Mouse (Mus musculus) cerebellum, adult 9-10 months (tissue): ENCODE results near the gene Galnt10.

Experiments
- DNase-seq: peaks from one replicate; pipeline ENCODE4 v3.0.0; 2022

The Galnt10 gene

GRCm38 (mm10) chr11:57732410-57733281, 87.4 kb downstream of the Galnt10 start:
- no peak for DNase-seq

- DNase-seq: no peak
Observed at GRCm38 (mm10) chr11:57747294-57748080, 102.2 kb downstream of the Galnt10 start.

DNA sequence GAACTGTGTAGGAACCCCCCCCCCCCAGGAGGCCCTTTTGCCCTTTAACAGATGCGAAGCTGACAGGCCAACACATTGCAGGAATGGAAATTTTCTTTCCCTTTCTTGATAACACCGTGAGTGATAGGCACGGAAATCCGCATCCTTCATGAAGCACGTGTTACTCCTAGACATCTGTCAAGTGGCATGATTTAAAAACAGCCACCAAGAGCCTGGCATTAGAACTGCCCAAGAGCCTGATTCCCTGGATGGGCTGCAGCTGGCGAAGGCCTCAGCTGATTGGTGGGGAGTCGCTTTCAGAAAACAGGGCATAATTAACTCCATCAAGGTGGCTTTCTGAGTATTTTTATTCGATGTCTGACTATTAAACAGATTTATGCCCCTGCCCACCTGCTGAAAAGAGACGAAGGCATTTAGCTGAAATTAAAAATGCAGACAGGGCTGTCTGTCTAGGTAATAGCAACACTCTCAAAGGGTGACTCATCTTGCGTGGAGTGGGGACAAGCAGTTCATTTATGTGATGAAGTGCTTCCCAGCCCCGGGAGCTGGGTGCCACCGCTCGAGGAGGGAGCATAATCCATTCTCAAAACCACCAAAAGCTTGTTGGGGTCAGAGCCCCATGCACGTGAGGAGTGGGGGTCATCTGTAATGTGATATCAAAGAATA, 108.4 kb downstream of the Galnt10 start:
- DNase-seq: no peak

GRCm38 (mm10) chr11:57758621-57759020, 113.4 kb downstream of the Galnt10 start:
- DNase-seq: no peak

GRCm38 (mm10) chr11:57760509-57761058, 115.3 kb downstream of the Galnt10 start:
- DNase-seq: no peak

DNA sequence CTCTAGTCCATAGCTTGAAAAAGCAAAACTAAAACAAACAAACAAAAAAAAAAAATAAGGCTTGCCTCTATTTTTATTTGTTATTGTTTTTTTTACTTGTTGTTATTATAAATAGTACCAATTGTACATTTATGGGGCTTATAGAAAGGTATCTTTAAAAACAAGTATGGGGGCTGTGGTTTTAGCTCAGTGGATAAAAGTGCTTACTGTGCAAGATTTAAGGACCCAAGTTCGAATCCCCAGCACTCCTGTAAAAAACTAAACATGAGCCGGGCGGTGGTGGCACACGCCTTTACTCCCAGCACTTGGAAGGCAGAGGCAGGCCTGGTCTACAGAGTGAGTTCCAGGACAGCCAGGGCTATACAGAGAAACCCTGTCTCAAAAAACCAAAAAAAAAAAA, 116.1 kb downstream of the Galnt10 start:
- no peak for DNase-seq

- no peak for DNase-seq
Observed at GRCm38 (mm10) chr11:57764124-57764523, 118.9 kb downstream of the Galnt10 start.

DNA sequence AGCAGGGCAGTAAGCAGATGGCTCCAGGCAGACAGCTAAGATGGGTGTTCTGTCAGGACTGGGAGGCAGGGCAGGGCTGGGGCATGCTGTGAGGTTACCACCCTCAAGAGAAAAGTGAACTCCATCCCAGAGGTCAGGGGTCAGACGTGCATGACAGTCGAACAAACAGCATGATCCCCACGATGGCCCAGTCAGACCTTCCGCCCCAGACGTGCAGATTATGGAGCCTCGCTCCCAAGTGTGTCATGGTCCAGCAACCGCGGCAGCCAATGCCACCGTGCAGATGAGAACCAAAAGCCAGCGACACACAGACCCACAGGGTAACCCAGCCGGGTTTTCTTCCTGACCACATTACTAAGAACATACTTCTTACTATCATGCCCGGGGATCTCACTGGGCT, 121.4 kb downstream of the Galnt10 start:
- no peak for DNase-seq

DNA sequence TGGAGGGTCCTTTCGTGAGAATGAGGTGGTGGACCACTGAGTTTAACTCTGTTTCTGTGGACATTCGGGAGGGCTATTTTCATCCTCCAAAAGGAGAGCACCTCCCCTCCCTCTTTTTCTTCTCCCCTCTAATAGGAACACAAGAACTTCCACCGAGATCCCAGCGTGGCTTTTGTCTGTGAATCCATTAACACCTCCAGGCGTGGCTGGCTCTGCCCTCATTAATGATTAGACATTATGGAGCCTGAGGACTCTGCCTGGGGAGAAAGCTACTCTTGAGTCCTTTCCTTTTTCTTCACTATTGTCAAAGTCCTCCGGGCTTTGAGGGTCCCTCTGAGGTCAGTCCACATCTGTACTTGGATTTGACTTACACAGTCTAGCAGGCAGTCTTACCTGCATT, 121.9 kb downstream of the Galnt10 start:
- no peak for DNase-seq

DNA sequence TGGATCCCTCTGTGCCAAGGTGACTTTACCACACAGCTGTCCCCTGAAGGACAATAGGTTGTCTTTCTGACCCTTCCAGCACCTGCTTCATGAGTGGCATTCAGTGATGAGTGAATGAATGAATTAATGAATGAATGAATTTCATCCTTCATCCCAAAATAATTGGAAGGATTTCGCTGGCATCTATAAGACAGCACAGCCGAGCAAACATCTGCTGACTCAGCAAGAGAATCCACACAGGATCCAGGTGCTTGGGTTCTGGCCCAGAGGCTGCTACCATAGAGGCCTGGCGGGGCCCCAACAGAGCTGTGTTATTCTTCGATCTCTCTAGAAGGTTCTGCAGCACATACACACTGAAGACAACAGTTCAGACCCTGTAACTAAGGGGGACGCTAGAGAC, 125.5 kb downstream of the Galnt10 start:
- no peak for DNase-seq

DNA sequence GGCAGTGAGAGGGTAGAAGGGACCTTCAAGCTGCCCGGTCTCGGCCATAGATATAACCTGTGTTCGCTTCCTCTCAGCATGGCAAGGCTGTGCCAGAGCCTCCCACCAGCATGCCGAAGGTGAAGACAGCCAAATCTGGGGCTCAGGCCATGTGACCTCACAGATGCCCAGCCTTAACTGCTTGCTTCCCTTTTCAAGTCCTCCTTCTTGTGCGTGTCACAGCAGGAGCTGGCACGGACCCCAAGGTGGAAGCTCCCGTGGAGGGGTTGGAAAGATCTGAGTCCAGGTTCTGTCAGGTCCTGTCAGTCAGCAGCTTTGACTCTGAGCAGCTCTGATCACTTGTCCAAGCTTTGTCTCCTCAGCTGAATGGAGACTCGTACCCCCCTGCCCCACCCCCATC, 126.4 kb downstream of the Galnt10 start:
- peak; percentile 11 for DNase-seq

DNA sequence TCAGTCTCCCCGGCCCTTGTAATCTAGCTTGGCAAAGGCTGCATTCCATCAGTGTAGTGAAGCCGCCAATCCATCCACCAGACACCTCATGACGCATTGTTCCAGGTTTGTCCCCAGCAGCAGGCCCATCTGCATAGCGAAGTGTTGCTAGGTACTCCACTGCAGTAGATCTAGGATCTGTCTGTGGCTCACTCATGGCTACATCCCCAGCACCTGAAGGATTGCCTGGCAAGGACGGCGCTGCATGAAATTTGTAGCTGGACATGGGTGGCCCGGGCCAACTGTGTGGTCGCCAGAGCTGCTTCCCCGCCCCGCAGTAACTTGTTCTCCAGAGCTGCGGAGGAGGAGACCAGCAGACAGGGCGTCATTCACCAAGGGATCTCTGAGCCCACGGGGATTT, 128.2 kb downstream of the Galnt10 start:
- DNase-seq: no peak

GRCm38 (mm10) chr11:57773936-57774335, 128.7 kb downstream of the Galnt10 start:
- no peak for DNase-seq

- DNase-seq: no peak
Observed at GRCm38 (mm10) chr11:57775868-57776267, 130.6 kb downstream of the Galnt10 start.

DNA sequence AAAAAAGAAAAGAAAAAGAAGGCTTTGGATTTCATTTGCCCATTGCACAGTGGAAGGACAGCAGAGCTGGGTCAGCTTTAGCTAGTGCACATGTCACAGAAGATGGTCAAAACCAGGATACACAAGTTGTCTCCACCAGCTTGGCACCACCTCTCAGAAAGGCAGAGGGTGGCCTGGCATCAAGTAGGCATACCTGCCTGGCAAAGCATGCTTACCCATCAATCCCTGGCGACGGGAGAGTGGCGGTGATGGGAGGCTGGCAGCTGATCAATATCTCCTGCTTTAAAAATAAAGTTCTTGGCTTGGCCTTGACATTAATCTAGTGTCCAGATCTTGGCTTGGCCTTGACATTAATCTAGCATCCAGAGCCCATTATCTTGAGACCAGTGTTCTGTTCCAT, 131.3 kb downstream of the Galnt10 start:
- DNase-seq: no peak

- peak; percentile 41 for DNase-seq
Observed at GRCm38 (mm10) chr11:57778349-57778748, 133.1 kb downstream of the Galnt10 start.

DNA sequence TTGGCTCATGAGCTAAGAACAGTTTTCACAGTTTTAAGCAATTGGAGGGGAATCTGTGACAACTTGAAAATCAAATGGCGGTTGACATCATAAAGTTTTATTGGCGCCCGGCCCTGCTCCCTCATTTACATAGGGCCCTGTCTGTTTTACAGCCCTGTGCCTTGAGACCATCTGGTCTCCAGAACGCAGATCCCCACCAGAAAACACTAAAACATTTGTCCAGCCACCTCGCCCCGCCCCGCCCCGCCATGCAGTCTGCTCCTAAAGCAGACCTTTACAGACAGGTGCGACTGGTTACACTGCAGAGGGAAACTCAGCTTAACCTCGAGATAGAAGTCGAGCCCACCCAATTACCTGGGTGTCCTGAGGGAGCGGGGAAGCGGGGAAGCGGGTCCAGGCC, 134.6 kb downstream of the Galnt10 start:
- no peak for DNase-seq

DNA sequence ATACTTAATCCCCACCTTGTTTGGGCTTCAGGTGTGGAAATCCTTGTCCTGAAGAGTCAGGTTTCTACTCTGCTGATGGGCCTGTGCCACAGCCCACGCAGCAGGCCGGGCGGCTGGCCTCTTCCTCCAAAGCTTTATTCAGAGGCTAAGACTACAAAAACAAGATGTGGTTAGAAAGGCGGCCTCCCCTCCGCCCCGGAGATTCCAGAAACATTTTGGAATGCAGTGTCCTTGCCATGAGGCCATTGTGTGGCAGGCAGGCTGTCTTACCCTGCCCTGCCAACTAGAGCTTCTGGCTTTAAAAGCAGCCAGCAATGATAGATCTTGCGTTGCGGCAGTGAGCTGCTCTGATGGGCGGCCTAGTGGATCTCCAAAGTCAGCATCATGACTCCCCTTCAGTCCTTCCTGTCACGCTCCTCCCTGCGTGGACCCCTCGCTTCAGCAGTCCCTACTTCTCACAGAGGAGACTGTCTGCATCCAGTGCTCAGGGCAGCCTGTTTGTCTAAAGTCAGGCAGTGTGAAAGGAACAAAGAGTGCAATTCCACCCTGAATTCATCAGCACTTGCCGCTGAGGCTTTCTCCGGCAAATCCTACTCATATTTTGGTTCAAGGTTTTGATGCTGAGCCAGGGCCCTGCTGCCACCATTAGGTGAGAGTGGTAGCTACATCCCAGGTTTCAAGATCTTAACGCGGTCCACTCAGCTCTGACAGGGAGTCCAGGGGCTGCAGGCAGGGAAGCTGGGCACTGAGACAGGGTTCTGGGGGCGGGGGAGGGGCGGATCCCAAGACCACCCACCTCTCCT, 141.6 kb downstream of the Galnt10 start:
- peak; percentile 68 for DNase-seq

DNA sequence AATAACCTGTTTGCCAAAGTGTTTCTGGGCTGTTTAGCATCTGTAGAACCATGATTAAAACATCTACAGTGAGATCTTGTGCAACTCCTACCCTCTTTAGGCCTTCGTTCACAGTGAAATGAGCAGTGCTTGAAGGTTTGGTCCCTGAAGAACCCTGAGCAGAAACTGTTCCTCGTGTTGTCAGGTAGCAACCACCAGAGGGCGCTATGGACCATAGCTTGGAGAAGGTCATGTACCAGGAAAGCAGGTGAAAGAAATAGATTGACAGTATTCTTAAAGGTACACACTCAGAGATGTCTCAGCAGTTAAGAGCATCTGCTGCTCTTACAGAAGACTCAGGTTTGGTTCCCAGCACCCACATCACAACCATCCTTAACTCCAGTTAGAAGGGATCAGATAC, 142.7 kb downstream of the Galnt10 start:
- DNase-seq: peak; percentile 54

GRCm38 (mm10) chr11:57790866-57791535, 145.8 kb downstream of the Galnt10 start:
- no peak for DNase-seq

GRCm38 (mm10) chr11:57795086-57795485, 149.8 kb downstream of the Galnt10 start:
- DNase-seq: no peak

DNA sequence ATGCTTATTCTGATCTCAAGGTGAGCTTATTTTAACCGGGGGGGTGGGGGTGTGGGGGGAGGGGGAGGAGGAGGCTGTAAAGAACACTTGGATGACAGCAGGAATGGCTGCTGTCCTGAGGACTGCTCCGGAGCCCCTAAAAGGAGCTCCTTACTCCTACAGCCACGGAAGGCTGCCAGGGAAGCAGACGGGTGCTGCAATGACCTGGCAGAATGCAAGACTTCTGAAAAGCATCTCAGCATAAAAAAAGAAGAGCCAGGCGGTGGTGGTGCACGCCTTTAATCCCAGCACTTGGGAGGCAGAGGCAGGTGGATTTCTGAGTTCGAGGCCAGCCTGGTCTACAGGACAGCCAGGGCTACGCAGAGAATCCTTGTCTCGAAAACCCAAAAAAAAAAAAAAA, 152.6 kb downstream of the Galnt10 start:
- no peak for DNase-seq
